Mouse (Mus musculus) layer of hippocampus, postnatal 10 days (tissue): ENCODE measurements around the gene Fut11. TPM values are rescaled to one million over a fixed set of nuclear protein-coding genes. Genes with fewer than 3 reads are reported as not detected.
"Not testable (repeated sequence)": the region's sequence is repeated elsewhere in the genome, so short reads cannot be mapped to it uniquely, and the experiment has no call there.

Experiments used
- DNase-seq, 2 experiments: peaks; one replicate each; pipeline ENCODE4 v3.0.0; 2021; ENCODE audit warnings: low spot score in 2 of 2
- total RNA-seq, 2 experiments: library from RNA; stranded (reverse); gene quantifications; 2 replicates each; pipeline ENCODE4 v1.2.3; 2021

The Fut11 gene
- total RNA-seq, 2 experiments from 2014 or later, result 19.5 TPM

DNA sequence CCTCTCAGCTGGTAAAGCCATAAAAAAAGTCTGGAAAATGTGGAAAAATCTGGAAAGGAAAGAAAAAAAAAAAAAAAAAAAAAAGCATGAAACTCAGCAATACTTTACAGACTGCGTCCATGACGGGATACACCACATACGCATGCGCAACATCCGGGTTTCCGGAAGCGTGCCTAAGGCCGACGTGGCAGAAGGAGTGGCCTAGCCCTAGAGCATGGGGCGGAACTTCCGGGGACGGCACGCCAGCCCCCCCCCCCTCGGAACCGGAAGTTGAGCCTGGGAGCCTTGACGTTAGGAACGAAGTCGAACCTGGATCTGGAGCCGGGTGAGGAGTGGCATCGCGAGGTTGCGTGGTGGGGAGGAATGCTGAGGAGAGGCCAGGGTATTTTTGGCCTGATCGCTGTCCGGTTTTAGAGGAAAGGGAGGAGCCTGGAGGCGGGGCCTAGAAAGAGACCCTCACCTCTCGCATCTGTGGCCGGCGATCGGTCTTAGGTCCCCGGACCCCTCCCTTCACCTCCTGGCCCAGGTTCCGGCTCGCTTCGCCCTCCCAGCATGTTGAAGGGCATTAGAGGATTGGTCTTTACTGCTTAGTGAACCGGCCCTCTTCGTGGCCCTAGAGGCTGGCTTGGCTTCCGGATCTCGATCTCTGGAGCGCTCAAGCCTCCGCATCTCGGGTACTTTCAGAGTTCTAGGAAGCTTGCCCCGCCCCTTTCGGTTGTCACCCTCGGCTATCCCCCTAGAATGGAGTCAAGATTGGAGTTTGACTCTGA, 20.5 kb upstream of the Fut11 start, which contains the start of gene Sec24c:
Gene Sec24c, plus strand, starts transcription at position 245 of the 770 bp plus-strand sequence.
- DNase-seq, result peak; percentile 99

DNA sequence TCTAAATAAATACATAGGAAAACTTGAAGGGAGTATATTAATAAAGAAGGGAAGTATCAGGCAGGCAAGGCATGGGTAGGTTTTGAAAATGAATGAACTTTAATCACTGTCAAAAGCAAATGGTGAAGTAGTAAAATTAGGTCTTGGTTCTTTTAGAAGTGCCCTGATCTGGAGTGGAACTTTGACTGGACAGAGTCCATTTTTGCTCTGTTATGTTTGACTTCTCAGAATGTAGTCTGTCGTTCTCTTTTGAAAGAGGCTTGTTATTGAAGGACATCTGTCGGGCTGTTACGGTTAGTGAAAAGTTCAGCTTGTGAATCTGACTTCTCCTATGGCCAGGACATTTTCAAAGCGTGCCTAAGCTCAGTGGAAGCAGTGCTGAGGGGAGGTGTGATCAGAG, 16.9 kb upstream of the Fut11 start:
- DNase-seq, result no peak

DNA sequence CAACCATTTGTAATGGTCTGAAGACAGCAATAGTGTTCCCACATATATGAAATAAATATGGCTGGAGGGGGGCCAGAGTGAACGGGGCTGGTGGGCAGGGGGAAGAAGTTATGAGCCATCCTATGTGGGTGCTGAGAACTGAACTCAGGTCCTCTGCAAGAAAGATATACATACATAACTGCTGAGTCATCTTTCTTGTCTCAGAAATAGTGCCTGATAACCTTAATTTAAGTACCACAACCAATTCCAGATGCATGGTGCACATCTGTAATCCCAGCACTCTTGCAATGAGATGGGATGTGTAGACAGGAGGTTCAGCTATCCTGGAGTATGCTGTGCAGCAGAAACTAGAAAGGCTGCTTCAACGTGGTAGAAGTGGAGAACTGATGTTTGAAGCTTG, 13.0 kb upstream of the Fut11 start:
- no peak for DNase-seq

DNA sequence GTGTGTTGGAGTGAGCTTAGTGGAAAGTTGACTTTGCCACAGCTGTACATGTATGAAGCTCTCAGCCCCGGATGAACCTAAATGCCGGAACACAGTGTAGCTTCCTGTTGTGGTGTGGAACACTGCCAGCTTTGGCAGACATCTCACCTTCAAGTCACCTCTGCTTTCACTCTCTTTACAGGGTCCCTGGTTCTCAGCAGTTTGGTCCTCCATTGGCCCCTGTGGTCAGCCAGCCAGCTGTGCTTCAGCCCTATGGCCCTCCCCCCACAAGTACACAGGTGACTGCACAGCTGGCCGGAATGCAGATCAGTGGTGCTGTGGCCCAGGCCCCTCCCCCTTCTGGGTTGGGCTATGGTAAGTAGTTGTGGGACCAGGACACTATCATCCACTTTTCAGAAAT, 12.3 kb upstream of the Fut11 start:
- no peak for DNase-seq

DNA sequence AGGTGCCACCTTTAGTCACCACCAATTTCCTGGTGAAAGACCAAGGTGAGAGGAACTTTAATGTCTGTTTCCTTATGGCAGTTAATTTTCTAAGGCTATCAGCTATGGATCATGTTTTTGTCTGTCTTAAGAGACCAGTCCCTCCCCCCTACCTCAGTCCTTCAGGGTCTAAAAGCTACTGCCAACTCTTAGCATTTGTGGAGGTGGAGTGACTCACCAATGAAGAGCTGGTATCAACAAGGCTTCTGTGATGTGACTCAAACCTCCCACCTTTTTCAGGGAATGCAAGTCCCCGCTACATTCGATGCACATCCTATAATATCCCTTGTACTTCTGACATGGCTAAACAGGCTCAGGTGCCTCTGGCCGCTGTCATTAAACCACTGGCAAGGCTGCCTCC, 8.2 kb upstream of the Fut11 start:
- no peak for DNase-seq

DNA sequence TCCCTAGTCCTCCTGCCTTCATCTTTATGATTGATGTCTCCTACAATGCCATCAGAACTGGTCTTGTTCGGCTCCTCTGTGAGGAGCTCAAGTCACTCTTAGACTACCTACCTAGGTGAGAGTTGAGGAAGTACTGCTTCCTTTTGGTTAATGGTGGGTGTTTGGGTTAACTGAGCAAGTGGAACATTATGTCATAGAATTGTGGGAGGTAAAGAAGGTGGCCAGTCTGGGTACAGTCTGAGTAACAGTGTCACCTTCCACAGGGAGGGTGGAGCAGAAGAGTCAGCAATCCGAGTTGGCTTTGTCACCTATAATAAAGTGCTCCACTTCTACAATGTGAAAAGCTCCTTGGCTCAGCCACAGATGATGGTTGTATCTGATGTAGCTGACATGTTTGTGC, 5.8 kb upstream of the Fut11 start:
- DNase-seq, result no peak

DNA sequence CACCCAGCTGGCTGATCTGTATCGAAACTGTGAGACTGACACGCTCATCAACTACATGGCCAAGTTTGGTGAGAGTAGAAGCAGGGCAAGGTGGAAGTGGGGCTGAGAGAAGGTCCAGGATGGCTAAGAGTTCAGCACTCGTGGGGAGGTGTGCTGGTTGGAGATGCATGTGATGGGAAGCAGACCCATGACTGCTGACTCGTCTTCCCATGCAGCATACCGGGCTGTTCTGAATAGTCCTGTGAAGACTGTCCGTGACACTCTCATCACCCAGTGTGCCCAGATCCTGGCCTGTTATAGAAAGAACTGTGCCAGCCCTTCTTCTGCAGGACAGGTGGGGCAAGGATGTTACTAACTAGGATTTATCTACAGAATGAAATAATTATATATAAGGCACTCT, 3.0 kb upstream of the Fut11 start:
- no peak for DNase-seq

DNA sequence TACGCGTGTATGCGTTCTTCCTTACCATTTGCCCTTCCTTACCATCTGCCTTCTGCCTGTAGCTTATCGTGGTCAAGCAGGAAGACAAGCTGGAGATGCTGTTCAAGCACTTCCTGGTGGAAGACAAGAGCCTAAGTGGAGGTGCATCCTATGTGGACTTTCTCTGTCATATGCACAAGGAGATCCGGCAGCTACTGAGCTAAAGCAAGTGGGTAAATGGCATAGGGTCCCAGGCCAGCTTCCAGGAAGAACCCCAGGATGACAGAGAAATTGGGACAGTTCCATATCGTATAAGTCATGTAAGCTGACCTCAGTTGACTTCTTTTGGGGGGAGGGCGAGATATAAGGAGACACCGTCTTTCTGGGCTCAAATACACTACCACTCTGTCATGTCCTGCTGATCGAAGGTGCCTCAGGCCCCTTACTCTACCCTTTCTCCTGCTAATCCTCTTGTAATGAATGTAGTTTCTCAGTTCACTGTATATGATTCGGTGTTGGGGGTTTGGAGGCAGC, 1.1 kb upstream of the Fut11 start:
- DNase-seq, result no peak

DNA sequence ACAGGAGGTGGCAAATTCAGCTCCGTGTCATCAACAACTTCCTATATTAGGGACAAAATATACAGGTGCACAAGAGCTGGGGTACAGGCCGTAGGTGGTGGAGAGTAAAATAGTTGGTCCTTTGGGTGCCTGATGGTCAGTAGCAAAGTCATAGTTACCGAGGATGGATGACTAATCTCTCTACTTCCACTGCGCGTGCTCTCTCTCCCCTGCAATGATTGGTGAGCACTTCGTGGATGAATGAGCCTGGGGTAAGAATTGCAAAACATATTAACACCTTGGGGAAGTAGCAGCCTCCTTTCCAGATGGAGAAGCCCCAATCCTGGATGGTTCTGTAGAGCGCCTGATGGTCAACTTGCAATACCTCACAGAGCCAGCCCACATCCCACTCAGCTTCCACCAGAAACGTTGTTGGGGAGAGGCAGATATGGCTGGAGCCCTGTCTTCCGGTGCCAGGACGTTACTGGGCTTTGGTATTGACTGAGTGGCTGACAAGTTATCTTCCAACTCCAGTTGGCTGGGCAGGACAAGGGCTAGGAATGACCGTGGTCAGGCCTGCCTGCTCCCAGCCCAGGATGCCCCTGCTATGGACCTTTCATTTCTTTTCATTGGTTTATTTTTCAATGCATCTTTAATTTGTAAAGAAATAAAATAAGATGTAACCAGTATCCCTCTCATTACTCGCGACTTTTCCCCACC, 434 bp upstream of the Fut11 start:
- peak in 1 of 2 experiments; percentile 35 for DNase-seq

DNA sequence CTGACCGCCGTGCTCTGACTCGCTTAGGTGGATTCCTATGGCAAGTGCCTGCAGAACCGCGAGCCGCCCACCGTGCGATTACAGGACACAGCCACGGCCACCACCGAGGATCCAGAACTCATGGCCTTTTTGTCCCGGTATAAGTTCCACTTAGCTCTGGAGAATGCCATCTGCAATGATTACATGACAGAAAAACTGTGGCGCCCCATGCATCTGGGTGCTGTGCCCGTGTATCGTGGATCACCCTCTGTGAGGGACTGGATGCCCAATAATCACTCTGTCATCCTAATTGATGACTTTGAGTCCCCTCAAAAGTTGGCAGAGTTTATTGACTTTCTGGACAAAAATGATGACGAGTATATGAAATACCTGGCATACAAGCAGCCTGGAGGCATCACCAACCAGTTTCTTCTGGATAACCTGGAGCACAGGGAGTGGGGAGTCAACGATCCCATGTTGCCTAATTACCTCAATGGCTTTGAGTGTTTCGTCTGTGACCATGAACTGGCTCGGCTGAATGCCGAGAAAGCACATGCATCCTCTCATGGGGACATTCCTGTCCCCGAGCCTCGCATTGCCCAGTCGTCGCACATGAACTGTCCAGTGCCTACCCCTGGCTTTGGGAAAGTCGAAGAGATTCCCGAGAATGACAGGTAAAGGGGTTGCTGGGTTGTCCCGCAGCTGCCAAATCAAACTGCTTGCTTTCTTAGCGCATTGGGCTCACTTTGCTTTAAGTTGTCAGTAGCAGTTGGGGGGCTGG, 1.2 kb downstream of the Fut11 start:
- peak in 1 of 2 experiments; percentile 16 for DNase-seq

DNA sequence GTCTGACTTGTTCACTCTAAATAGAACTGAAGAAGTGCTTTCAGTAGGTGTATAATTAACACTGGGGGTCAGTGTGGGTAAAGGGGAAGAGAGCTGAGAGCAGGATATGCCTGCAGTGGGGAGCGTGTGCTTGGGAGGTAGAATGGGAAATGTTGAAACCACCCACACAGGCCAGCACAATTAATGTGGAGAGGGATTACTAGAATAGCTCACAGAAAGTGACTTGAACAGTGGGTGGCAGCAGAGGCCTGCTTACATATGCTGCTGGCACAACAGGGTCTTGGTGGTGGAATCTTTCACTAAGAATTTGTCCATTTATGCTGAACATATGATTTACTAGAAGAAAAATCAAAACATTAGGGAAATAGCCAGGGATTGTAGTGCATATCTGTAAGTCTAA, 2.2 kb downstream of the Fut11 start:
- DNase-seq, result peak; percentile 49 to 70

DNA sequence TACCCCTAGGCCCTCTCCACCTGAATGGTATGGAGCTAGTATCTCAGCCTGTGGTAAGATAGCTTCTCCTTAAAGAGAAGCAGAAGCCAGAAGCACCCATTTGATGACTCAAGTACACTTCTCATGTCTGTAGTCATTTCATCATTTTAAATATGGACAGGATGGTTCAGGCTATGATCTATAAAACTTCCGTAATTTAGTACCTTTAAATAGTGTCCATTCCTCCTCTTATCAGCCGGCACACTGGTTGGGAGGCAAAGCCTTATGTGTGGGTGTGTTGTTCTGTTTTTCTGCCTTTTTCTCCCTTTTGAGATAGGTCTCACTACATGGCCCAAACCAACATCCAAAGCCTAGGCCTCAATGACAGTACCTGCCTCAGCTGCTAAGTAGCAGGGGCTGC, 3.7 kb downstream of the Fut11 start:
- no peak for DNase-seq

DNA sequence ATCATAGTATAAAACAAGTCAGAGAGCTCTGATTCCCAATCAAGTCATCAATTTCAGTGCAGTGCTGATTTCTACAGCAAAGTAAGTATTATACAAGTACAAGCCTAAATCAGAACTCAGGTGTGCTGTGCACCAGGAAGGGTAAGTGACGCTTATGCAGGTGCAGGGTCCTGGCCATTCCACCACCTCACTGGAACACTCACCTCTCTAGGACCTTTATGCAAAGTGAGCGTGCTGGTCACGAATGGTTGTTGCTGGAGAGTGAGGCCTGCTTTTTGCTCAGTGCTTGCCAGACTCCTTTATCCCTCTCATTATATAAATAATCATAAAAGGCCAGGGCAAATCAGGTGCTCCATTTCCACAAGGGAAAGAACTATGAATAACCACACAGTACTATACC, 5.6 kb downstream of the Fut11 start:
- no peak for DNase-seq

DNA sequence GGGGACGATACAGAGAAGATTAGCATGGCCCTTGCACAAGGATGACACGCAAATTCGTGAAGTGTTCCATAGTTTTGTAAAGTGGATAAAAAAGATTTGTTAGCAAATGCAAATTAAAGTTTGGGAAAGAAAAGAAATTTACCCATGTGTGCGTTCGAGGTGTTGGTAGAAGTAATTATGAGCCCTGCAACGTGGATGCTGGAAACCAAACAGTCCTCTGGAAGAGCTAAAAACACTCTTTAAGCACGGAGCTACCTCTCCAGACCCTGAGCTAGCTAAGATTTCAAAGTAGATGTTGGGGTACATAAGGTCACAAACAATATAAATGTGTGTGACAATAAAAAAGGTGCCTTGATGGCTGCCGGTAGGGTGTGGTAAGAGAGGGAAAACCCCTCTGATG, 6.8 kb downstream of the Fut11 start:
- DNase-seq, result no peak

DNA sequence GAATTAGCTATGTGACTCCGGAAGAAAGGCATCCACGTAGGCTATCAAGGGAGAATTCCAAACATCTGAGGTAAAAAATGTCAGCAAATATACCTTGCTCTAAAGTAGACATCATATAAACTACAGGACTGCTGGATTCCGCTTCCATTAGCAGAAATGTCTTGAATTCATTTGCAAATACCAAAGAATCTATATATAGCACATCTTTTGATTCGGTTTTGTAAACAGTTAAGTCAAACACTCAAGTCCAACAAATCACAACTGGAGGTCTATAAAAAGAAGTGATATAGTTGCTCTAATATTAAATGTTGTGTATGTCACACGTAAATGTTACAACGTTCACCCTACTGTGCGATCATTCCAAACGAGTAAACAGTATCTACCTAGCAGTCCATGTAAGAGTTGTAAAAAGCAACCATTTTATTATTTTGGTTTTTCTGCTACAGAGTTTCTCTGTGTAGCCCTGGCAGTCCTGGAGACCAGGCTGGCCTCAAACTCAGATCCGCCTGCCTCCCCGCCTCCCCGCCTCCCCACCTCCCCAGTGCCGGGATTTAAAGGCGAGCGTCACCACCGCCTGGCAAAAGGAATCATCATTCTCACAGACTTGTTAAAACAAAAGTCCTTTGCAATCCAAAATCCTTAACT, 7.5 kb downstream of the Fut11 start:
- no peak for DNase-seq

DNA sequence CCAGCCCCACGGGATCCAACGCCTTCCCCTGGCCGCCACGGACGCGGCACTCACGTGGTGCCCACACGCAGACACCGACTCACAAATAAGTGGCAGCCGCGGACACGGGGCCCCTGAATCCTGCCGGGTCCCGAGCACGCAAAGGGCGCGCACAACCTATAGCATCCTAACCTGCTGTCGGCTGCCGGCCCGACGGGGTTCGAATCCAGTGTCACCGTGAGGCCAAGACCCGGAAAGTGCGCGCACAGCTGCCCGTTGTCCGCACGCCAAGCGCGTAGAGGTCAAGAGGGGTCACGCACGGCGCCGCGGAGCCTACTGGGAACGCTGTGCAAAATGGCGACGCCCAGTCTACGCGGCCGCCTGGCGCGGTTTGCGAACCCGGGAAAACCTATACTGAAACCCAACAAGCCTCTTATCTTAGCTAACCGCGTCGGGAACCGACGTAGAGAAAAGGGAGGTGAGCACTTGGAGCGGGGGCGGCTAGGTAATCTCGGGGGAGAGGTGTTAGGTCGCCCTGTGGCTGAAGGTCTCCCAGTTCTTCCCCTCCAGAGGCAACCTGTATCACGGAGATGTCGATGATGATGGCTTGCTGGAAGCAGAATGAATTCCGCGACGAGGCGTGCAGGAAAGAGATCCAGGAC, 8.1 kb downstream of the Fut11 start, which contains the start of gene Chchd1:
Gene Chchd1, plus strand, starts transcription at position 266 of the 641 bp plus-strand sequence.
- peak; percentile 94 to 95 for DNase-seq

DNA sequence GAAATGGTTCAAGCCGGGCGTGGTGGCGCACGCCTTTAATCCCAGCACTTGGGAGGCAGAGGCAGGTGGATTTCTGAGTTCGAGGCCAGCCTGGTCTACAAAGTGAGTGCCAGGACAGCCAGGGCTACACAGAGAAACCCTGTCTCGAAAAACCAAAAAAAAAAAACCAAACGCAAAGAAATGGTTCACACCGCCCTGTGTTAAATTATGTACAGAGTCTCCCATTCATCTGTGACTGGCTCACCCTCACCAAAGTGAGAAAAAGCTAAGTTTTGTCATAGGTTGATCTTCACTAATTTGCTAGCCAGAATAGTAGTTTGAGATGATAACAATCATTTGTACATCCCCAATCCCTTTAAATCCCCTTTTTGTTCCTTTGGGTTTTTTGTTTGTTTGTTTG, 8.7 kb downstream of the Fut11 start:
- not testable (repeated sequence) for DNase-seq

DNA sequence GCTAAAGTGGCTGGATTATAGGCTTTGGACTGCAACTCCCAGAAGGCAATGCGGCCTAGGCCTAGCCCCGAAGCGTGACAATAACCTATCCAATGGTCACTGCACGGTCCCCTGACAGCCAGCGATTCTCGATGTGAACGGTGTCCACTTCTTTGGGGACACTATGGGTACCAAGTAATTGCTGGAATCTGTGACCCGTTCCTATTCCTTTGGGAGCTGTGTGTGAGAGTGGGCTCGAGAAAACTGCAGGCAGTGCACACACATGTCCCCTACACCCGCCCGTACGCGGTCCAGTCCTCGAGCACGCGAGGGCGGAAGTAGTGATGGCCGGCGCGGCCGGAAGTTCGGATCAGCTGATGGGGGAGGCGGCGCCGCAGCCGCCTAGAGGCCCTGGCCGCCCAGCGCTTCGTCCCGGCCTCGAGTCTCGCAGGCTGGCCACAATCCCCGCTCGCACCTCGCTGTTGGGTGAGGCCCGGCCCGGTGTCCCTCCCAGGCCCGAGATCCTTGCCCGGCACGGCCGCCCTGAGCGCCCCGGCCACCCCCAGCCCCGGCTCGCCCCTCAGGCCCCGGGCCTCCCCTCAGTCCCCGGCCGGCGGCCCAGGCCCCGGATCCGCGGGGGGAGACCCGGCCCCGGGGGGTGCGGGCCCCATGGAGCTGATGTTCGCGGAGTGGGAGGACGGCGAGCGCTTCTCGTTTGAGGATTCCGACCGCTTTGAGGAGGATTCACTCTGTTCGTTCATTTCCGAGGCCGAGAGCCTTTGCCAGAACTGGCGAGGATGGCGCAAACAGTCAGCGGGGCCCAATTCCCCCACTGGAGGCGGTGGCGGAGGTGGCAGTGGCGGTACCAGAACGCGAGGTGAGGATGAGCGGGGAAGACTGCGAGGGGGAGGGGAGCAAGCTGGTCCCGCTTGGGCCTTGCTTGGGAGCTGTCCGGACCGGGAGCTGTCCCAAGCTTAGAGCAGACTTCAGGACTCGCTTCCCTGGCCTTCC, 12.7 kb downstream of the Fut11 start, which contains the start of gene Zswim8:
Gene Zswim8, plus strand, starts transcription at position 352 of the 990 bp plus-strand sequence.
- peak; percentile 87 to 90 for DNase-seq

DNA sequence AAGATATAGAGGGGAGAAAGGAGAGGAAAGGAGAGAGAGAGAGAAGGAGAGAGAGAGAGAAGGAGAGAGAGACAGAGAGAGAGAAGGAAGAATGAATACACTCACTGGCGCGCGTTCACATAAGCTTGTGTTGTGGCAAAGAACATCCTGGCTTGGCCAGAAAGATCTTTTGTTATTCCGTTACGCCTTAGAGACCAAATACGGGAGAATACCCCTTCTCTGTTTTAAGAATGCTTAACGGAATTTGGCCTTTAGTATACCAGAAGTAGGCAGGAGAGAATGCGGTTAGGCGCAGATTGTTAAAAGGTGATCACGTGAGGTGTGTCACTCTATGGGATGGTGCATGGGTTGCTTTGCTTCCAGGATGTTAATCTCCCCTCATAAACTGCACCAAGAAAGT, 13.5 kb downstream of the Fut11 start:
- DNase-seq, result no peak
